Mouse (Mus musculus) kidney, postnatal 0 days (tissue): Measurements from ENCODE around the gene Lin54. TPM values are rescaled to one million over a fixed set of nuclear protein-coding genes. Genes with fewer than 3 reads are reported as not detected.
A peak's percentile ranks its signal among the peaks of the same experiment; 100 is the strongest.
"Not testable (repeated sequence)": the region's sequence is repeated elsewhere in the genome, so short reads cannot be mapped to it uniquely, and the experiment has no call there.

ENCODE experiments used
- ATAC-seq: fragments of 200-750 bp; cut with Nextera tagmentation; replicated peaks from 2 replicates; pipeline ENCODE4 v1.8.0; 2017; ENCODE audit warnings: low read depth, moderate number of reproducible peaks, moderate TSS enrichment, moderate library complexity; ENCODE audit not compliant: low FRiP score
- DNase-seq: peaks from one replicate; pipeline ENCODE4 v3.0.0-alpha.2; 2016; ENCODE audit warnings: low spot score
- H3K27ac ChIP-seq: fragments of 300-500 bp; sonication (generic); 2 replicates; pipeline ENCODE4 v1.5.1; 2014; ENCODE audit warnings: mild to moderate bottlenecking
- H3K27me3 ChIP-seq: fragments of 300-500 bp; sonication (generic); 2 replicates; pipeline ENCODE4 v1.6.1; 2014; ENCODE audit warnings: low read length, mixed read lengths; ENCODE audit not compliant: insufficient read depth
- H3K36me3 ChIP-seq: fragments of 300-500 bp; sonication (generic); 2 replicates; pipeline ENCODE4 v1.6.1; 2014; ENCODE audit warnings: low read length, mixed read lengths; ENCODE audit not compliant: insufficient read depth
- H3K4me1 ChIP-seq: fragments of 300-500 bp; sonication (generic); replicated peaks from 2 replicates; pipeline ENCODE4 v1.6.1; 2014; ENCODE audit warnings: antibody characterized with exemption, low read length, mixed read lengths; ENCODE audit not compliant: insufficient read depth
- H3K4me2 ChIP-seq: fragments of 300-500 bp; sonication (generic); 2 replicates; pipeline ENCODE4 v1.6.1; 2014; ENCODE audit warnings: mild to moderate bottlenecking, low read length, moderate library complexity, mixed read lengths
- H3K4me3 ChIP-seq: fragments of 300-500 bp; sonication (generic); replicated peaks from 2 replicates; pipeline ENCODE4 v1.5.1; 2014; ENCODE audit warnings: low read depth, low read length
- H3K9ac ChIP-seq: fragments of 300-500 bp; sonication (generic); 2 replicates; pipeline ENCODE4 v1.6.1; 2014; ENCODE audit warnings: low read depth, low read length
- H3K9me3 ChIP-seq: fragments of 300-500 bp; sonication (generic); replicated peaks from 2 replicates; pipeline ENCODE4 v1.6.1; 2016; ENCODE audit warnings: low read length, inconsistent platforms, mixed read lengths
- CTCF ChIP-seq: IDR thresholded peaks from 2 replicates; pipeline ENCODE4 v1.5.1; 2016; ENCODE audit warnings: antibody characterized with exemption, low read depth, mild to moderate bottlenecking, moderate library complexity
- WGBS: fragments of 180-500 bp; shearing (Covaris S2); extraction: QIAGEN DNeasy Blood & Tissue Kit; methylation state at CpG from one replicate; pipeline ENCODE4 v1.1.7; 2014; 5-methylcytosine and 5-hydroxymethylcytosine counted together
- polyA plus RNA-seq: library from polyadenylated mRNA; unstranded; fragments of >200 nt; fragmentation: Nextera tagmentation; extraction: Ambion mirVana; gene quantifications from 2 replicates; pipeline ENCODE4 v1.2.1, GENCODE M21; 2015

The Lin54 gene
- polyA plus RNA-seq, 1 experiment from 2014 or later = 8.6 TPM

- no peak for TF ChIP-seq CTCF
- peak; percentile 99 for DNase-seq
Measured at GRCm38 (mm10) chr5:100429344-100430075, 70.9 kb downstream of the Lin54 start.

GRCm38 (mm10) chr5:100428734-100429343 lies 71.6 kb downstream of the Lin54 start:
- Histone ChIP-seq H3K9me3 (no peaks in the 10 kb centered on the region), H3K36me3 (peaks cover 11% of the 10 kb centered on the region), H3K4me2 (peak overlapping the region; percentile 69), H3K27me3 (no peaks in the 10 kb centered on the region), H3K9ac (peak overlapping the region; percentile 72), H3K4me1 (peaks cover 18% of the 10 kb centered on the region; the same call in 1 of the 2 replicates), H3K4me3 (peak overlapping the region; percentile 66), H3K27ac (peak overlapping the region; percentile 80)
- ATAC-seq = peak; percentile 49
- WGBS = under 1% methylated on average over 20 of the region's 20 CpGs
- peak; percentile 80 for DNase-seq
- no peak for TF ChIP-seq CTCF

More at GRCm38 (mm10) chr5:100429344-100430075, 70.9 kb downstream of the Lin54 start:
- Histone ChIP-seq H3K27ac (peak overlapping the region; percentile 92), H3K27me3 (no peaks in the 10 kb centered on the region), H3K4me2 (peak overlapping the region; percentile 69), H3K9ac (peak overlapping the region; percentile 78), H3K4me1 (peaks cover 13% of the 10 kb centered on the region; the same call in 1 of the 2 replicates), H3K36me3 (peaks cover 8% of the 10 kb centered on the region), H3K4me3 (peak overlapping the region; percentile 66), H3K9me3 (no peaks in the 10 kb centered on the region)
- under 1% methylated on average over 53 of the region's 53 CpGs for WGBS
- peak; percentile 99 for ATAC-seq

- H3K9me3 ChIP-seq = no peaks in the 10 kb centered on the region
- peaks cover 18% of the 10 kb centered on the region; the same call in 1 of the 2 replicates for H3K4me1 ChIP-seq
- H3K36me3 ChIP-seq = peaks cover 11% of the 10 kb centered on the region
- DNase-seq (no peak), ATAC-seq (no peak)
- H3K27ac ChIP-seq = no peak overlapping the region
- no peak for TF ChIP-seq CTCF
- WGBS = 3% methylated on average over 5 of the region's 5 CpGs
- H3K4me3 ChIP-seq = peak overlapping the region; percentile 66
- peak overlapping the region; percentile 72 for H3K9ac ChIP-seq
- peak overlapping the region; percentile 69 for H3K4me2 ChIP-seq
- no peaks in the 10 kb centered on the region for H3K27me3 ChIP-seq
Measured at GRCm38 (mm10) chr5:100428031-100428733, 72.3 kb downstream of the Lin54 start.

DNA sequence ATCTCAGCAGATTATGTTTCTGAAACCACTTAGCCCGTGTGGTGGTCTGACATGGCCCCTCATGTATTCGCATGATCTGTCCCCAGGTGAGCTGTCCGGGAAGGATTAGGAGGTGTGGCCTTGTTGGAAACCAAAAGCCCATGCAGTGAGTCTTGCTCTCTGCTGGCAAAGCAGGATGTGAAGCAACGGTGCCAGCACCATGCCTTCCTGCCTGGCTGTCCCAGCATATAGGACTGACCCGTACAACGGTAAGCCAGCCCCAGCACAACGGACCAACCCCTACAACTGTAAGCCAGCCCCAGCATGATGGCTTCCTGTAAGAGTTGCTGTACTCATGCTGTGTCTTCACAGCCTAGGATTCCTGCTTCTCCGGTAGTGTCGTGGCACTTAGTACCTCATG lies 73.2 kb downstream of the Lin54 start:
- Histone ChIP-seq H3K4me1 (peaks cover 18% of the 10 kb centered on the region; the same call in 1 of the 2 replicates), H3K27me3 (no peaks in the 10 kb centered on the region), H3K4me3 (peak overlapping the region; percentile 66), H3K27ac (no peak overlapping the region), H3K9ac (peak overlapping the region; percentile 72), H3K9me3 (no peaks in the 10 kb centered on the region), H3K4me2 (peak overlapping the region; percentile 69), H3K36me3 (peaks cover 11% of the 10 kb centered on the region)
- TF ChIP-seq CTCF = no peak
- ATAC-seq = no peak
- WGBS = 28% methylated on average over 9 of the region's 9 CpGs
- no peak for DNase-seq

DNA sequence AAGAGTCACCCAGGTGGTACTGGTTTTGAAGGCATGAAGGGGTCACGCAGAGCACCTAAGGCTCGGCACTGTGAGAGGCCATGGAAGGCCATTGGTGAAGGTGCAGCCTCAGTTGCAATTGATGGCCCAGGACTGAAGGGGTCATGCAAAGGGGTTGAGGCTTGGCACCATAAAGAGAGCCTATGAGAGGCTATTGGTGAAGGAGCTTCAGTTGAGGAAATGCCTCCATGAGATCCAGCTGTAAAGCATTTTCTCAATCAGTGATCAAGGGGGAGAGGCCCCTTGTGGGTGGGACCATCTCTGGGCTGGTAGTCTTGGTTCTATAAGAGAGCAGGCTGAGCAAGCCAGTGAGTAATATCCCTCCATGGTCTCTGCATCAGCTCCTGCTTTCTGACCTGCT lies 74.6 kb downstream of the Lin54 start:
- H3K4me1 ChIP-seq = peaks cover 18% of the 10 kb centered on the region; the same call in 1 of the 2 replicates
- not testable (repeated sequence) for ATAC-seq, H3K27me3 ChIP-seq, H3K27ac ChIP-seq, H3K9ac ChIP-seq, DNase-seq, H3K9me3 ChIP-seq, H3K4me3 ChIP-seq, H3K4me2 ChIP-seq
- H3K36me3 ChIP-seq = peaks cover 20% of the 10 kb centered on the region
- WGBS = 75% methylated on average over 2 of the region's 2 CpGs

- WGBS = 70% methylated on average over 3 of the region's 3 CpGs
- ATAC-seq (no peak), DNase-seq (no peak)
- Histone ChIP-seq H3K9me3 (no peaks in the 10 kb centered on the region), H3K4me3 (no peak overlapping the region), H3K27ac (peak overlapping the region; percentile 25; the same call in 1 of the 2 replicates), H3K27me3 (no peaks in the 10 kb centered on the region), H3K36me3 (peaks cover 33% of the 10 kb centered on the region), H3K9ac (peak overlapping the region; percentile 40; the same call in 1 of the 2 replicates), H3K4me2 (peak overlapping the region; percentile 35), H3K4me1 (peaks cover 18% of the 10 kb centered on the region; the same call in 1 of the 2 replicates)
- no peak for TF ChIP-seq CTCF
Measured at GRCm38 (mm10) chr5:100424252-100424651, 76.2 kb downstream of the Lin54 start.
